Mouse (Mus musculus) layer of hippocampus, adult 2 months (tissue): ENCODE results near the gene Adamts3. TPM values are rescaled to one million over a fixed set of nuclear protein-coding genes. Genes with fewer than 3 reads are reported as not detected.

Source experiments
- DNase-seq, 2 experiments: peaks; one replicate each; pipeline ENCODE4 v3.0.0; 2022; ENCODE audit warnings: low spot score in 2 of 2
- H3K27ac ChIP-seq: fragments of 200-600 bp; 2 replicates; pipeline ENCODE4 v1.8.1; 2022
- H3K4me3 ChIP-seq: fragments of 200-600 bp; 2 replicates; pipeline ENCODE4 v1.8.1; 2022; ENCODE audit warnings: mild to moderate bottlenecking
- CTCF ChIP-seq: fragments of 200-600 bp; conservative IDR thresholded peaks from 2 replicates; pipeline ENCODE4 v1.8.1; 2022; ENCODE audit warnings: antibody characterized with exemption, mild to moderate bottlenecking, moderate library complexity
- long read RNA-seq, 2 experiments: library from polyadenylated mRNA; stranded (forward); transcript quantifications; one replicate each; pipeline ENCODE4 v2.0.0; 2021; ENCODE audit warnings: borderline mapping rate in 2 of 2
- total RNA-seq, 2 experiments: library from RNA; stranded (reverse); gene quantifications; 2 replicates each; pipeline ENCODE4 v1.2.3; 2021

Adamts3 gene
- total RNA-seq = 10 to 100 TPM; 25.5 to 27.1 TPM
- long read RNA-seq, experiment 1, partial matches to known transcripts = 4 of 8 reads
- long read RNA-seq, experiment 1, other reads (novel, unspliced or antisense) = 2 of 8 reads
- long read RNA-seq, experiment 2, partial matches to known transcripts = 8 of 14 reads
- long read RNA-seq, experiment 2, other reads (novel, unspliced or antisense) = 4 of 14 reads

- DNase-seq = peak; percentile 18 to 59
- Histone ChIP-seq H3K27ac (peak within 1 kb of the TSS; percentile 93), H3K4me3 (peak within 1 kb of the TSS; percentile 85)
- TF ChIP-seq CTCF = no peak
These were observed at the start of gene Adamts3 for GRCm38 (mm10) chr5:89883051-89883907. TSS of gene Adamts3 (minus strand) at chr5:89883334.

- no peak for TF ChIP-seq CTCF
- no peak for DNase-seq
- no peak overlapping the region for H3K4me3 ChIP-seq
- no peak overlapping the region for H3K27ac ChIP-seq
These were observed 48.4 kb upstream of the Adamts3 start for GRCm38 (mm10) chr5:89931511-89931910.

GRCm38 (mm10) chr5:89912359-89912758 is 29.2 kb upstream of the Adamts3 start:
- no peak for DNase-seq
- H3K4me3 ChIP-seq = no peak overlapping the region
- TF ChIP-seq CTCF = no peak
- no peak overlapping the region for H3K27ac ChIP-seq

- H3K27ac ChIP-seq = no peak overlapping the region
- no peak for TF ChIP-seq CTCF
- no peak overlapping the region for H3K4me3 ChIP-seq
- no peak for DNase-seq
These were observed 28.8 kb upstream of the Adamts3 start for GRCm38 (mm10) chr5:89911950-89912349.

- Histone ChIP-seq H3K4me3 (no peak overlapping the region), H3K27ac (no peak overlapping the region)
- TF ChIP-seq CTCF = no peak
- DNase-seq = no peak
These were observed 28.4 kb upstream of the Adamts3 start for GRCm38 (mm10) chr5:89911508-89911907.

GRCm38 (mm10) chr5:89906884-89907431 is 23.8 kb upstream of the Adamts3 start:
- Histone ChIP-seq H3K4me3 (no peak overlapping the region), H3K27ac (no peak overlapping the region)
- no peak for DNase-seq
- no peak for TF ChIP-seq CTCF

- no peak overlapping the region for H3K27ac ChIP-seq
- no peak overlapping the region for H3K4me3 ChIP-seq
- TF ChIP-seq CTCF = no peak
- DNase-seq = no peak
These were observed 17.9 kb upstream of the Adamts3 start for GRCm38 (mm10) chr5:89901026-89901425.

GRCm38 (mm10) chr5:89897495-89897894 is 14.4 kb upstream of the Adamts3 start:
- H3K4me3 ChIP-seq = no peak overlapping the region
- DNase-seq = peak; percentile 29 to 46
- H3K27ac ChIP-seq = no peak overlapping the region
- TF ChIP-seq CTCF = peak; percentile 60

GRCm38 (mm10) chr5:89895520-89895919 is 12.4 kb upstream of the Adamts3 start:
- no peak overlapping the region for H3K27ac ChIP-seq
- no peak overlapping the region for H3K4me3 ChIP-seq
- no peak for DNase-seq
- TF ChIP-seq CTCF = no peak

GRCm38 (mm10) chr5:89884991-89885390 is 1.9 kb upstream of the Adamts3 start:
- TF ChIP-seq CTCF = no peak
- Histone ChIP-seq H3K27ac (no peak overlapping the region), H3K4me3 (no peak overlapping the region)
- DNase-seq = no peak

- no peak overlapping the region for H3K27ac ChIP-seq
- H3K4me3 ChIP-seq = peak overlapping the region; percentile 85; the same call in 1 of the 2 replicates
- DNase-seq = no peak
These were observed 722 bp upstream of the Adamts3 start for GRCm38 (mm10) chr5:89883908-89884204.

GRCm38 (mm10) chr5:89882091-89882734 is 921 bp downstream of the Adamts3 start:
- Histone ChIP-seq H3K27ac (peak overlapping the region; percentile 93), H3K4me3 (peak overlapping the region; percentile 85)
- TF ChIP-seq CTCF = no peak
- DNase-seq = peak; percentile 42 to 45

More at GRCm38 (mm10) chr5:89883908-89884204, 722 bp upstream of the Adamts3 start:
- TF ChIP-seq CTCF = no peak

- no peak for TF ChIP-seq CTCF
- DNase-seq = no peak
These were observed 1.7 kb downstream of the Adamts3 start for GRCm38 (mm10) chr5:89881425-89881824.

More at GRCm38 (mm10) chr5:89881425-89881824, 1.7 kb downstream of the Adamts3 start:
- no peak overlapping the region for H3K27ac ChIP-seq
- peak overlapping the region; percentile 85 for H3K4me3 ChIP-seq
